Mouse (Mus musculus): ENCODE measurements around the gene Rpp30.

Gene Rpp30

GRCm38 (mm10) chr19:36128440-36128839 lies 44.9 kb downstream of the Rpp30 start:
- DNase-seq (ENCODE audit: low spot score in 2 of 2), result no peak

GRCm38 (mm10) chr19:36129213-36129612 lies 45.7 kb downstream of the Rpp30 start:
- DNase-seq (ENCODE audit: low spot score in 2 of 2), result peak in 1 of 2 experiments; percentile 11

DNA sequence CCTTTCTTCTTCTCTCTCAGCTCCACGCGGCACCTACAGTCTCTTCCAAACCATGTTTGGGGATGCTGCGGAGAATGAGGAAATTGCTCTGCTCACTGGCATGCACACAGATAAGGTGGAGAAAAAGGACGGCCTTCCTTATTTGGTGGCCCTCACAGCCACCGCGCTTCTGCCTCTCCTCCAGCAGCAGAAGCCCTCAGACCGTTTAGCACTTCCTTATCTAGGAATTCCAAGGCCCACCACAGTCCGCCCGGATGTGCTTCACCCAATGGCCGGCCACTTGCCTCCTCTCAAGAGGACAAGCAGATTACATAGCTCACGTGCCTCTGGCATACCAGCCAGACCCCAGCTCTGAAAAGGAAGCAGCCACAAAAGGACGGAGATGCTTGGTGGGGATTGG lies 46.1 kb downstream of the Rpp30 start:
- peak in 1 of 2 experiments; percentile 3 for DNase-seq (ENCODE audit: low spot score in 2 of 2)

DNA sequence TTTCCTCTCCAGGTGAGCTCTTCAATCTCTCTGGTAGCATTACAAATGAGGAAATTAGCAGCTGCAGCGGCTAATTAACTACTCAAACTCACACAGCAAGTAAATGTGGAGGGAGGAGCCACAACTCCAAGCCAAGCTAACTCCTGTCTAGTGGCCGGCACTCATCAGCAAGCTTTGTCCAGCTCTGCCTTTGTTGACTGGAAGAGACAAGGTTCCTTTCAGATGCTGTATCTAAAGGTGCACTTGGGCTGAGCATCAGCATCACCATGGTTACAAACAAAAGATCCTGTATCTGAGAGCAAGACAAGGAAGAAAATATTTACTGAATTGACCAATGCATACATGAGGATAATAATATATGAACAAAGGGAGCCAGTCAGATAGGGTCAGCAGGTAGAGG lies 46.7 kb downstream of the Rpp30 start:
- DNase-seq (ENCODE audit: low spot score in 2 of 2), result no peak

DNA sequence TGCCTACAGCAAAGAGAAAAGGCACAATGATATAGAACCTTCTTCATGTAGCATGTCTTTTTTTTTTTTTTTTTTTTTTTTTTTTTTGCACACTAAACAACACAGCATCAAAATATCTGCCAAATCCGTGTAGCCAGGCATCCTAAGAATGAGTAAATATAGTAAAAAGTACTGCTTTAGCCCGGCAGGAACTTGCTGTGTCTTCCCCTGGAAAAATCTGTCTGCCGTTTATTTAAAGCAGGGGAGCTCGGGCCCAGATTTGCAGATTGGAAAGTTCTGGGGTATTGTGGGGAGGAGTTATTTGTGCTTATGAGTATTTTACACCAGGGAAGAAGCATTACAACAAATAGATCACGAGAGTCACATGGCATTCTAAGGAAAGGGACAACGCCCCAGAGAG lies 48.5 kb downstream of the Rpp30 start:
- no peak for DNase-seq (ENCODE audit: low spot score in 2 of 2)

GRCm38 (mm10) chr19:36133064-36133463 lies 49.5 kb downstream of the Rpp30 start:
- DNase-seq (ENCODE audit: low spot score in 2 of 2), result no peak

GRCm38 (mm10) chr19:36133731-36134130 lies 50.2 kb downstream of the Rpp30 start:
- no peak for DNase-seq (ENCODE audit: low spot score in 2 of 2)

- no peak for DNase-seq (ENCODE audit: low spot score in 2 of 2)
Measured at GRCm38 (mm10) chr19:36143571-36143970, 60.1 kb downstream of the Rpp30 start.

DNA sequence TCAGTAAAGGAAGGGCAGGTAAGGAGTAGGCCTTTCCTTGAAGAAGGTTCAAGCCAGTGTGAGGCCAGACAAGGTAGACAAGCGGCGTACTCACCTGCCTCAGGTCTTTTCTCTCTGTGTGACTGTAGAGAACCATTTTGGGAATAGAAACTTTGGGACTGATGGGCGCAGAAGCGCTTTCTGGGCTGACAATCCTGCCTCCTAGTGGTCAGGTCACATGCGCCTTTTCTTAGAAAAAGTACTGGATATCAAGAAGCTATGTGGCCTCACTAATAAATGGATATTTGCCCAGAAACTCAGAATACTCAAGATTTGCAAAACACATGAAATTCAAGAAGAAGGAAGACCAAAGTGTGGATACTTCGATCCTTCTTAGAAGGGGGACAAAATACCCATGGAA lies 65.1 kb downstream of the Rpp30 start:
- no peak for DNase-seq (ENCODE audit: low spot score in 2 of 2)

DNA sequence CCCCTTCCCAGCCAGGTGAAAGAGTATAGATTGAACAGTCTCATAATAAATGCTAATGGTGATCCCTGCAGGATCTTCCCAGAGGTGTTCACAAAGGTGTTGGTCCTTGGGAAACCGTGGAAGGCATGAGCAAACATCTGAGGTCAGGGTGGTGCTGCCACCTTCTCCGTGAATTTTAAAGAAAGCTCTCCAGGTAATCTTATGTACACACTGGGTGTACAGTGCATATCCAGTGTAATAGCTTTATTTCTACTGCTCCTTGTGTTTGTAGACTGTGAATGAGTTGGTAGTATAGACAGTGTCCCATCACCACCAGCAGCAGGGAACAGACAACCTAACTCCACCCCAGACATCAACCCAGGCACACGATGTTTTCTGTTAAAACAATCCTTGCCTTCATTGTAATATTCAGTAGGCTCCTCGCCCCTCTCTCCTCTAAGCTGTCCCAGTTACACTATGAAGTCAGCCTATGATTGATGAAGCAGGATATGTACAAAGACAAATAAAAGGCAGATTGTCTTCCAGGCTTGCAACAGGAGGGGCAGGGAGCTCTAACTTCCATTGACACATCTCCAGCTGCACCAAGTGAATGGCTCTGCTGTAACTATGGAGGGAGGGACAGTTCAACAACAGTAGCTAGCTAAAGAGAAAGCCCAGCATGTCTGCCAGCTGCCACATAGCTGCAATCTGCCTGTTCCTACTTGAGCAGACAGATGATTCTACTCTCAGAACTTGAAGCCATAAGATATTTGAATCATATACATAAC lies 66.9 kb downstream of the Rpp30 start:
- DNase-seq (ENCODE audit: low spot score in 2 of 2), result no peak

Measured in heart, adult 9 months (tissue).